Mouse (Mus musculus): Measurements from ENCODE around the gene Max. TPM values are rescaled to one million over a fixed set of nuclear protein-coding genes. Genes with fewer than 3 reads are reported as not detected.

Max gene
- total RNA-seq, 2 experiments from 2014 or later: 26.4 to 35.6 TPM

GRCm38 (mm10) chr12:76895777-76896176, 66.2 kb downstream of the Max start:
- no peak for DNase-seq
- intact Hi-C loops (cut with DNase I; ENCODE audit: low total_unique reads): no loop called here

GRCm38 (mm10) chr12:76894792-76895559, 67.0 kb downstream of the Max start:
- no peak for DNase-seq
- intact Hi-C loops (cut with DNase I; ENCODE audit: low total_unique reads): no loop called here

GRCm38 (mm10) chr12:76892910-76893695, 68.9 kb downstream of the Max start:
- DNase-seq: no peak
- intact Hi-C loops (cut with DNase I; ENCODE audit: low total_unique reads): no loop called here

GRCm38 (mm10) chr12:76891160-76891559, 70.8 kb downstream of the Max start:
- no peak for DNase-seq
- intact Hi-C loops (cut with DNase I; ENCODE audit: low total_unique reads): no loop called here

- intact Hi-C loops (cut with DNase I; ENCODE audit: low total_unique reads): no loop called here
- DNase-seq: no peak
Observed at GRCm38 (mm10) chr12:76889404-76890184, 72.4 kb downstream of the Max start.

GRCm38 (mm10) chr12:76887941-76888340, 74.1 kb downstream of the Max start:
- intact Hi-C loops (cut with DNase I; ENCODE audit: low total_unique reads): no loop called here
- DNase-seq: no peak

Other genes with a start within 250 kb of the Max start
- 10 to 100 TPM; 58.5 to 63.0 TPM for gene Churc1, start 196.7 kb downstream of the Max start, total RNA-seq (2021)
- 10 to 100 TPM; 16.1 to 20.0 TPM for gene Fntb, start 196.6 kb downstream of the Max start, total RNA-seq (2021)
- gene Gpx2, start 166.6 kb downstream of the Max start, total RNA-seq (2021): not detected
- 10 to 100 TPM in 1 of 2 experiments, 1 to 10 TPM in 1; 6.9 to 10.4 TPM for gene Rab15, start 139.3 kb downstream of the Max start, total RNA-seq (2021)

Measured in gastrocnemius, postnatal 14 days (tissue).